Mouse (Mus musculus): Measurements from ENCODE around the gene Pitpnc1. TPM values are rescaled to one million over a fixed set of nuclear protein-coding genes. Genes with fewer than 3 reads are reported as not detected.

Pitpnc1 gene
- total RNA-seq, 2 experiments from 2014 or later = 53.2 to 54.7 TPM

GRCm38 (mm10) chr11:107226431-107226830, 244.1 kb downstream of the Pitpnc1 start:
- DNase-seq = no peak

GRCm38 (mm10) chr11:107226013-107226412, 244.5 kb downstream of the Pitpnc1 start:
- DNase-seq = no peak

- no peak for DNase-seq
These were observed 245.2 kb downstream of the Pitpnc1 start for GRCm38 (mm10) chr11:107225301-107225700.

GRCm38 (mm10) chr11:107223667-107224214, 246.8 kb downstream of the Pitpnc1 start:
- DNase-seq = no peak

GRCm38 (mm10) chr11:107223169-107223561, 247.3 kb downstream of the Pitpnc1 start:
- no peak for DNase-seq

- no peak for DNase-seq
These were observed 247.8 kb downstream of the Pitpnc1 start for GRCm38 (mm10) chr11:107222531-107223168.

- DNase-seq = no peak
These were observed 255.4 kb downstream of the Pitpnc1 start for GRCm38 (mm10) chr11:107215111-107215510.

GRCm38 (mm10) chr11:107213745-107214144, 256.8 kb downstream of the Pitpnc1 start:
- DNase-seq = no peak

- DNase-seq = no peak
These were observed 260.7 kb downstream of the Pitpnc1 start for GRCm38 (mm10) chr11:107209818-107210217.

GRCm38 (mm10) chr11:107201773-107202172, 268.7 kb downstream of the Pitpnc1 start:
- DNase-seq = no peak

GRCm38 (mm10) chr11:107199281-107199680, 271.2 kb downstream of the Pitpnc1 start:
- no peak for DNase-seq

- no peak for DNase-seq
These were observed 275.2 kb downstream of the Pitpnc1 start for GRCm38 (mm10) chr11:107195334-107195733.

GRCm38 (mm10) chr11:107190376-107190775, 280.1 kb downstream of the Pitpnc1 start:
- DNase-seq = no peak

GRCm38 (mm10) chr11:107188565-107189552, 281.6 kb downstream of the Pitpnc1 start, which contains the start of gene Nol11:
TSS of gene Nol11 (minus strand) at chr11:107189381.
- DNase-seq = peak; percentile 99

- DNase-seq = no peak
These were observed 286.7 kb downstream of the Pitpnc1 start for GRCm38 (mm10) chr11:107183777-107184176.

- no peak for DNase-seq
These were observed 309.3 kb downstream of the Pitpnc1 start for GRCm38 (mm10) chr11:107161215-107161614.

- DNase-seq = no peak
These were observed 311.5 kb downstream of the Pitpnc1 start for GRCm38 (mm10) chr11:107159034-107159433.

Other genes starting within 250 kb of the Pitpnc1 start
- 100 to 1,000 TPM; 103 to 108 TPM for gene Psmd12, start 8.8 kb upstream of the Pitpnc1 start, total RNA-seq (2021)
- gene Helz, start 77.2 kb upstream of the Pitpnc1 start, total RNA-seq (2021) = 10 to 100 TPM; 17.1 to 25.7 TPM
- gene Cacng1, start 245.8 kb upstream of the Pitpnc1 start, total RNA-seq (2021) = 100 to 1,000 TPM; 457 to 476 TPM

Measured in gastrocnemius, postnatal 10 days (tissue).